Mouse (Mus musculus) yolk sac, embryonic 10.5 days (tissue): ENCODE results near the gene Actl9.

Experiments used
- DNase-seq: peaks from one replicate; pipeline ENCODE4 v3.0.0-alpha.2; 2017; ENCODE audit warnings: low spot score

The Actl9 gene

GRCm38 (mm10) chr17:33432019-33432946, at the start of gene Actl9:
Gene Actl9, plus strand, starts transcription at chr17:33432896.
- DNase-seq, result no peak

DNA sequence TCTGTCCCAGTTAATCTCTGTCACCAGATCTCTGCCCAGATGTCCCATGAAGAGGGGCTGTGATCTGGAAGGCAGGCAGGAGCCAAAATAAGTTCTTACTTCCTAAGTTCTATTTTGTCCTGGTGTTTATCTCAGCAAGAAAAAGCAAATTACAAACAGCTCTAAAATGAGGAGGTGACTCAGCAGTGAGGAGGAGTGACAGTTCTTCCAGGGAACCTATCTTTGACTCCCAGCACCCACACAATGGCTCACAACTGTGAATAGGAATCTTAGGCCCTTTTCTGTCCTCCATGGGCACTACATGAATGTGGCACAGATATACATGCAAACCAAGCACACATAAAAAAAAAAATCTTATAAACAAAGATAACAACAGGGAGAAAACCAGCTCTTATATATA, 47.0 kb upstream of the Actl9 start:
- no peak for DNase-seq

GRCm38 (mm10) chr17:33392271-33392670, 40.4 kb upstream of the Actl9 start:
- DNase-seq, result no peak

DNA sequence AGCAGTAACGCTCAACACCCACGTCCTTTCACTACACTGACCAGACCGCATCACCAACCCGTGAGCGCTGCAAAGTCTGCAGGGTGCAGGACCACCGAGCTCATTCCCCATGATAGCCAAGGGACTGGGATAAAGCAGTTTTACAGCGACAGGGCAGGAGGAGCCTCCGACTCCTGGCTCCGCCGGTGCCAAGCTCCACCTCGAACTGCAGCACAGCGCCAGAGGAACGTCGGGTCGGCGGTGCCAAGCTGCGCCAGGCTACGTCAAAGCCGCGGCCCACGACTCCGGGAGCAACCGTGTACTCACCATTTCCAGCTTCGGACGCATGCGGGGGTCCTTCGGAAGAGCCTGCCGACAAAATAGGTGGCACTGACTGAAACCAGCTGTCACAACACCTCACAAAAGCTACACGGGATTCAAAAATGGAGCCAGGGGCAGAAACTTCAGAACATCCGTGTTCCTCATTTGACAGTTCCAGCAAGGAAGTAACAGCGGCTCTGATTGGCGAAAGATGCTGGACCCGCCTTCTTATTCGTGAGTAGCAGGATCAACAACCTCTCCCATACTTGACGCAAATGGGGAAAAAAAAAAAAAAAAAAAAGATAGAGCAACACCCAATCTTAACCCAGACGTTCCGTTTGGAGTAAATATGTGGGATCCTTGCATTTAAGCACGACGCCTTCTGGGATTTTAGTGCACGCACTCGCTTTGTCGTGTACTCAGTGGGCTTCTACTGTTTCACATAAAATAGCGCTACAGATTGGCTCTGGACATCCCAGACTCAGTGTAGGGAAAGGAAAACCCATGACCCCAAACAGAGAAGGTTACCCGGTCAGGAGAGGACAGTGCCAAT, 38.3 kb upstream of the Actl9 start, which contains the start of gene Zfp101:
Gene Zfp101, minus strand, starts transcription at position 460 of the 853 bp plus-strand sequence.
- DNase-seq, result peak; percentile 92

DNA sequence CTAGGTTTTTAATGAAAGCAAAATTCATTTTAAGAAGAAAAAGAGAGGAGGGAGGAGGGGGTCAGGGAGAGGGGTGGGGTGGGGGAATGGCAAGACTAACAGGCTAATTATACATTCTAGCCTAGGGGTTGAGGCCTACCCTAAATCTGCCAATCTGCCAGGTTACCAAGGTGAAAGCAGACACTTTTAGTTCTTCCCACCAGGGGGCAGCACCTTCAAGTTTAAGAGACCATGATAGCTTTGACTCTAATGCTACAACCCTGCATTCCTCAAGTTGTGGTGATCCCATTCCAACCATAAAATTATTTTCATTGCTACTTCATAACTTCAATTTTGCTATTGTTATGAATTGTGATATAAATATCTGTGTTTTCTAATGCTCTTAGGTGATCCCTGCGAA, 6.5 kb downstream of the Actl9 start:
- DNase-seq, result peak; percentile 27

DNA sequence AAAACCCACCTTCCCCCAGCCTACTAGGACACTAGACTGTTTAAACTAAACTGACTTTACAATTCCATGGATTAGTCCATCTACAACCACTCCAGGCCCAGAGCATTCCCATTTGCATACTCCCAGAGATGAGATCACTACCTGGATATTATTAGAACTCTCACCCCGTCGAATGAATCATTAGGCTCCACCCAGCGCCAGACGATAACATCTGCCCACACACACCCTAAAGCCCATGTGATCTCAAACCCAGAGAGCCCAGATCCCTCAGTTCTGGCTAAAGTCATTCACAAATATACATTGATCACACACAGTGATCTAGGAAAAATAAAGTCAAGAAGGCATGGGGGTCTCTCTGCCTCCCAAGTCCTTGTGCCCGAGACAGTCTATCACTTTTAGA, 7.2 kb downstream of the Actl9 start:
- no peak for DNase-seq

DNA sequence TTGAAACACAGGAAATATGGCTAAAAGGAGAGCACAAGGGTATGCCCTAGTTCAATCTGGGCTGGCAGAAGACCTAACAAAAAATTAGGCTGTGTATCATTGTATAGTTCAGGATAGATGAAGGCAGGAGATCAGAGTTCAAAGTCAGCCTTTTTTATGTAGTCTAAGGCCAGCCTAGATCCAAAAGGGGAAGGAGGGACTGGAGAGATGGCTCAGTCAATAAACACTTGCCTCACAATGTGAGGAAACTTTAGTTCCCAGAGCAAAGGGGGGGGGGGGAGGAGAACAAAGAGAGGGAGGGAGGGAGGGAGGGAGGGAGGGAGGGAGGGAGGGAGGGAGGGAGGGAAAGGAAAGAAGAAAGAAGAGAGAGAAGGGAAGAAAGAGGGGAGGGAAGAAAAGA, 8.5 kb downstream of the Actl9 start:
- DNase-seq, result no peak

DNA sequence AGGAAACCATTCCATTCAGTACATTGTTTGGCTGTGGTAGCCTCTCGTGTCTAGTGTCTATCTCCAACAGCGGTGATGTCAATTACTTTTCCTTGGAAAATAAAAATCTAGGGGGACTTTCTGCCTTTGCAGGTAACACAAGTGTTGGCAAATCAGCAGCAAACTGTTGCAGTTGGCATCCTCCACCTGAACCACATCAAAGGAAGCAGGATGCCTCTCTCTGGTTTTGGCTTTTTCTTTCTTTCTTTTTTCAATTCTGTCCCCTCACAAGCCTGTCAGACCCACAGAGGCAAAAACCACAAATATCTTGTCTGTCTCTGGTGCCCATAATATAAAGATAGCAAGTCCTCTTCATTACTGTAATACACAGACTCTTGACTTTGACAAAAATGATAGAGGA, 23.9 kb downstream of the Actl9 start:
- DNase-seq, result no peak

GRCm38 (mm10) chr17:33471206-33471605, 38.5 kb downstream of the Actl9 start:
- DNase-seq, result no peak
